Mouse (Mus musculus) heart, embryonic 13.5 days (tissue): ENCODE data around the gene Scgb2b21. TPM values are rescaled to one million over a fixed set of nuclear protein-coding genes. Genes with fewer than 3 reads are reported as not detected.
"Not testable (repeated sequence)": the region's sequence is repeated elsewhere in the genome, so short reads cannot be mapped to it uniquely, and the experiment has no call there.

Experiments
- ATAC-seq: fragments of 200-750 bp; cut with Nextera tagmentation; 2 replicates; pipeline ENCODE4 v1.8.0; 2017; ENCODE audit warnings: moderate TSS enrichment; ENCODE audit not compliant: insufficient number of reproducible peaks, low FRiP score, low TSS enrichment; ENCODE audit errors: extremely low read depth
- H3K27ac ChIP-seq: fragments of 300-500 bp; sonication (generic); replicated peaks from 2 replicates; pipeline ENCODE4 v1.5.1; 2015; ENCODE audit warnings: moderate library complexity, mild to moderate bottlenecking, inconsistent platforms
- H3K27me3 ChIP-seq: fragments of 300-500 bp; sonication (generic); replicated peaks from 2 replicates; pipeline ENCODE4 v1.6.1; 2015; ENCODE audit warnings: mild to moderate bottlenecking, inconsistent platforms
- H3K36me3 ChIP-seq: fragments of 300-500 bp; sonication (generic); 2 replicates; pipeline ENCODE4 v1.6.1; 2015; ENCODE audit warnings: mild to moderate bottlenecking, inconsistent platforms
- H3K4me1 ChIP-seq: fragments of 300-500 bp; sonication (generic); 2 replicates; pipeline ENCODE4 v1.6.1; 2015; ENCODE audit warnings: inconsistent platforms
- H3K4me2 ChIP-seq: fragments of 300-500 bp; sonication (generic); 2 replicates; pipeline ENCODE4 v1.6.1; 2015; ENCODE audit warnings: inconsistent platforms, mild to moderate bottlenecking, moderate library complexity
- H3K4me3 ChIP-seq: fragments of 300-500 bp; sonication (generic); 2 replicates; pipeline ENCODE4 v1.5.1; 2015; ENCODE audit warnings: moderate library complexity, mild to moderate bottlenecking, inconsistent platforms
- H3K9ac ChIP-seq: fragments of 300-500 bp; sonication (generic); 2 replicates; pipeline ENCODE4 v1.6.1; 2015; ENCODE audit warnings: inconsistent platforms, mild to moderate bottlenecking, moderate library complexity
- H3K9me3 ChIP-seq: fragments of 300-500 bp; sonication (generic); 2 replicates; pipeline ENCODE4 v1.6.1; 2016; ENCODE audit warnings: inconsistent platforms
- WGBS: fragments of 180-500 bp; shearing (Covaris S2); methylation state at CpG from one replicate; pipeline ENCODE4 v1.1.7; 2015; ENCODE audit warnings: mixed read lengths; 5-methylcytosine and 5-hydroxymethylcytosine counted together
- polyA plus RNA-seq: library from polyadenylated mRNA; unstranded; fragments of >200 nt; fragmentation: Nextera tagmentation; extraction: Ambion mirVana; gene quantifications from 2 replicates; pipeline ENCODE4 v1.2.1, GENCODE M21; 2015

Scgb2b21 gene
- not detected in 2 replicates for polyA plus RNA-seq

DNA sequence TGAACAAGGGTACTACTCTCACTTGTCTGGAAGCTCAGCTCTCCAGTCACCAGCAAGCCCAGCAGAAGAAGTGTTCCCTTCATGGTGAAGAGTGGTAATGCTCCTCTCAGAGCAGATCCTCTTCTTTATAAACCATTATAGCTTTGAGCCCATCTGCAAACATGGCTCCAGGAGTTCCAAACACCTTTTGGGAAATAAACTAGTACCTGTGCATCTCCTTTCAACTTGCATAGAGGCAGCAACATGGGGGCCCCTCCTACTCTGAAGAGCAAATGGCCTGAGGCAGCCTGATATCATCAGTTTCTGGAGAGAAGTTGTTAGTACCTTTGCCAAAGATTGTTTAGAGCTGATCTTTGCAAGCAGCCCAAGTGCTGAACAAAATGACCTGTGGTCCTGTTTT lies at the start of gene Scgb2b21:
Gene Scgb2b21 (minus strand): TSS at position 101 of the 400 bp plus-strand sequence.
- no peaks in the 10 kb centered on the region for H3K36me3 ChIP-seq
- H3K4me1 ChIP-seq: no peaks in the 10 kb centered on the region
- no peak within 1 kb of the TSS for H3K4me2 ChIP-seq
- no peak within 1 kb of the TSS for H3K9ac ChIP-seq
- H3K4me3 ChIP-seq: no peak within 1 kb of the TSS
- no peak for ATAC-seq
- H3K27ac ChIP-seq: no peak within 1 kb of the TSS
- H3K27me3 ChIP-seq: no peaks in the 10 kb centered on the region
- peaks cover 80% of the 10 kb centered on the region for H3K9me3 ChIP-seq

DNA sequence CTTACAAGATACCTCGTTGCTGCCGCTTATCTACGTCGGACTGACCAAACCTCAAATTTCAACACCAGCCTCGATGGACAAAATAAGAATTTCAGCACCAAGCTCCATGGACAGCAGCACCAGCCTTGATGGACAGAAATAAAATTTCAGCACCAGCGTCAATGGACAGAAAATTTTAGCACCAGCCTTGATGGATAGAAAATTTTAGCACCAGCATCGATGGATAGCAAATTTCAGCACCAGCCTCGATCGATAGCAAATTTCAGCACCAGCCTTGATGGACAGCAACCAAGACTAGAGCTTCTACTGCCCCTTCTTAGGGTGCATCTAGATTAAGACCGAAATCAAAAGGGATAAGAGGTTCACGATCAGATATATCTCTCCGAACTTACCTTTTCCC lies 23.2 kb upstream of the Scgb2b21 start:
- not testable (repeated sequence) for H3K9ac ChIP-seq, H3K27ac ChIP-seq, H3K36me3 ChIP-seq, H3K4me1 ChIP-seq, H3K4me2 ChIP-seq, ATAC-seq, H3K27me3 ChIP-seq, H3K4me3 ChIP-seq
- 81% methylated on average over 12 of the region's 12 CpGs for WGBS
- peaks cover 42% of the 10 kb centered on the region for H3K9me3 ChIP-seq

Other genes with a start within 250 kb of the Scgb2b21 start
- not detected in 2 replicates for gene Scgb2b19, start 240.1 kb downstream of the Scgb2b21 start, polyA plus RNA-seq
- not detected in 2 replicates for gene Scgb1b19, start 233.2 kb downstream of the Scgb2b21 start, polyA plus RNA-seq
- not detected in 2 replicates for gene Scgb2b20, start 154.1 kb downstream of the Scgb2b21 start, polyA plus RNA-seq
- gene Scgb1b20, start 147.2 kb downstream of the Scgb2b21 start, polyA plus RNA-seq: not detected in 2 replicates
- not detected in 2 replicates for gene Scgb2b24, start 218.9 kb upstream of the Scgb2b21 start, polyA plus RNA-seq
- not detected in 2 replicates for gene Scgb1b24, start 223.3 kb upstream of the Scgb2b21 start, polyA plus RNA-seq